Mouse (Mus musculus) kidney, adult 2 months (tissue): ENCODE measurements around the gene Gm20661.

ENCODE experiments used
- CTCF ChIP-seq: fragments of 200-500 bp; conservative IDR thresholded peaks from 2 replicates; pipeline ENCODE4 v1.5.1; 2011; ENCODE audit warnings: low read depth, mild to moderate bottlenecking, control low read depth, low read length, moderate library complexity, mixed read lengths; ENCODE audit not compliant: insufficient read depth, insufficient read length
- POLR2A ChIP-seq: fragments of 200-500 bp; IDR thresholded peaks from one replicate; pipeline ENCODE4 v1.6.1; 2011; ENCODE audit warnings: low read depth, low read length, control low read depth

- no peak for TF ChIP-seq POLR2A
- no peak for TF ChIP-seq CTCF
Observed at GRCm38 (mm10) chr9:107995513-107995912, 12.7 kb downstream of the Gm20661 start.
